Mouse (Mus musculus) frontal cortex, adult 2 months (tissue): ENCODE data around the gene Krt20. TPM values are rescaled to one million over a fixed set of nuclear protein-coding genes. Genes with fewer than 3 reads are reported as not detected.
A peak's percentile ranks its signal among the peaks of the same experiment; 100 is the strongest.

Experiments
- DNase-seq, 2 experiments: peaks; one replicate each; pipeline ENCODE4 v3.0.0; 2022; ENCODE audit warnings: low spot score in 1 of 2; ENCODE audit errors: extremely low spot score in 1 of 2
- polyA plus RNA-seq: library from polyadenylated mRNA; depleted of rRNA; stranded (reverse); fragments of >200 nt; gene quantifications from 2 replicates; pipeline ENCODE4 v1.2.3, GENCODE M21; 2012; rRNA removed

The Krt20 gene
- 0.08 TPM in 2 replicates for polyA plus RNA-seq

GRCm38 (mm10) chr11:99437972-99438371 lies at the start of gene Krt20:
Gene Krt20 (minus strand): TSS chr11:99438150.
- no peak for DNase-seq

- DNase-seq = no peak
Observed at GRCm38 (mm10) chr11:99474981-99475380, 37.0 kb upstream of the Krt20 start.

GRCm38 (mm10) chr11:99473433-99473832 lies 35.5 kb upstream of the Krt20 start:
- no peak for DNase-seq

- DNase-seq = peak in 1 of 2 experiments; percentile 37
Observed at GRCm38 (mm10) chr11:99472405-99472804, 34.5 kb upstream of the Krt20 start.

GRCm38 (mm10) chr11:99471946-99472345 lies 34.0 kb upstream of the Krt20 start:
- no peak for DNase-seq

GRCm38 (mm10) chr11:99469228-99469627 lies 31.3 kb upstream of the Krt20 start:
- DNase-seq = no peak

- DNase-seq = no peak
Observed at GRCm38 (mm10) chr11:99468566-99468965, 30.6 kb upstream of the Krt20 start.

GRCm38 (mm10) chr11:99466316-99466715 lies 28.4 kb upstream of the Krt20 start:
- DNase-seq = peak in 1 of 2 experiments; percentile 69

GRCm38 (mm10) chr11:99464836-99465235 lies 26.9 kb upstream of the Krt20 start:
- peak; percentile 52 to 95 for DNase-seq

- peak; percentile 28 to 89 for DNase-seq
Observed at GRCm38 (mm10) chr11:99463155-99463554, 25.2 kb upstream of the Krt20 start.

GRCm38 (mm10) chr11:99461736-99462135 lies 23.8 kb upstream of the Krt20 start:
- no peak for DNase-seq

GRCm38 (mm10) chr11:99458887-99459286 lies 20.9 kb upstream of the Krt20 start:
- DNase-seq = no peak

GRCm38 (mm10) chr11:99454759-99455158 lies 16.8 kb upstream of the Krt20 start:
- no peak for DNase-seq

- DNase-seq = no peak
Observed at GRCm38 (mm10) chr11:99454044-99454443, 16.1 kb upstream of the Krt20 start.

GRCm38 (mm10) chr11:99448769-99449168 lies 10.8 kb upstream of the Krt20 start:
- DNase-seq = no peak

- DNase-seq = no peak
Observed at GRCm38 (mm10) chr11:99441220-99441619, 3.3 kb upstream of the Krt20 start.

GRCm38 (mm10) chr11:99439465-99439864 lies 1.5 kb upstream of the Krt20 start:
- DNase-seq = no peak

GRCm38 (mm10) chr11:99436625-99437024 lies 1.3 kb downstream of the Krt20 start:
- DNase-seq = no peak

GRCm38 (mm10) chr11:99430670-99431069 lies 7.3 kb downstream of the Krt20 start:
- peak; percentile 11 to 35 for DNase-seq

- no peak for DNase-seq
Observed at GRCm38 (mm10) chr11:99422159-99422558, 15.8 kb downstream of the Krt20 start, which contains the start of gene Krt12. Gene Krt12 (minus strand): TSS chr11:99422259.

GRCm38 (mm10) chr11:99420586-99420985 lies 17.4 kb downstream of the Krt20 start:
- DNase-seq = peak in 1 of 2 experiments; percentile 50

GRCm38 (mm10) chr11:99417819-99418218 lies 20.1 kb downstream of the Krt20 start:
- no peak for DNase-seq

GRCm38 (mm10) chr11:99416902-99417301 lies 21.0 kb downstream of the Krt20 start:
- peak; percentile 85 to 87 for DNase-seq
